Mouse (Mus musculus) ES-Bruce4 (cell line): Measurements from ENCODE around the gene Trmt61a. TPM values are rescaled to one million over a fixed set of nuclear protein-coding genes. Genes with fewer than 3 reads are reported as not detected.
A peak's percentile ranks its signal among the peaks of the same experiment; 100 is the strongest.

Experiments used
- H3K27ac ChIP-seq: 2 replicates; pipeline ENCODE4 v1.5.1; 2012; ENCODE audit warnings: low read length, inconsistent platforms; ENCODE audit not compliant: insufficient read depth
- H3K27me3 ChIP-seq: 2 replicates; pipeline ENCODE4 v1.6.1; 2012; ENCODE audit warnings: mild to moderate bottlenecking, low read length, inconsistent platforms; ENCODE audit not compliant: control insufficient read depth, poor library complexity, insufficient read depth, severe bottlenecking
- H3K36me3 ChIP-seq: 2 replicates; pipeline ENCODE4 v1.6.1; 2012; ENCODE audit warnings: inconsistent platforms, mild to moderate bottlenecking, low read length, moderate library complexity; ENCODE audit not compliant: control insufficient read depth, poor library complexity, insufficient read depth, severe bottlenecking
- H3K4me1 ChIP-seq: one replicate; pipeline ENCODE4 v1.8.1; 2011; ENCODE audit warnings: low read length; ENCODE audit not compliant: control insufficient read depth, insufficient read depth
- H3K4me3 ChIP-seq: 2 replicates; pipeline ENCODE4 v1.5.1; 2011; ENCODE audit warnings: low read depth, mild to moderate bottlenecking, low read length
- H3K9ac ChIP-seq: 2 replicates; pipeline ENCODE4 v1.6.1; 2012; ENCODE audit warnings: low read depth, mild to moderate bottlenecking, inconsistent platforms; ENCODE audit not compliant: poor library complexity, severe bottlenecking
- H3K9me3 ChIP-seq: replicated peaks from 2 replicates; pipeline ENCODE4 v1.6.1; 2012; ENCODE audit warnings: mild to moderate bottlenecking, low read length, inconsistent platforms; ENCODE audit not compliant: control insufficient read depth, poor library complexity, insufficient read depth, severe bottlenecking
- CTCF ChIP-seq: IDR thresholded peaks from one replicate; pipeline ENCODE4 v1.8.1; 2011; ENCODE audit warnings: low read depth, low read length
- EP300 ChIP-seq: IDR thresholded peaks from 2 replicates; pipeline ENCODE4 v1.6.1; 2011; ENCODE audit warnings: low read depth, low read length; ENCODE audit not compliant: insufficient read depth
- POLR2A ChIP-seq: IDR thresholded peaks from one replicate; pipeline ENCODE4 v1.8.1; 2011; ENCODE audit warnings: low read length; ENCODE audit not compliant: insufficient read depth
- polyA plus RNA-seq: library from polyadenylated mRNA; stranded (reverse); fragments of >200 nt; gene quantifications from 2 replicates; pipeline ENCODE4 v1.2.4, GENCODE M21; 2011; ENCODE audit warnings: low read depth; ENCODE audit not compliant: missing spikeins, insufficient read depth, insufficient read length

Gene Trmt61a
- polyA plus RNA-seq, 1 experiment, result 13.0 TPM

GRCm38 (mm10) chr12:111692899-111693298 is 15.0 kb downstream of the Trmt61a start:
- H3K4me3 ChIP-seq, result 0 out of 2 replicates have a peak overlapping the region, but pooled peaks have one; percentile 4
- H3K9ac ChIP-seq, result no peak overlapping the region
- H3K36me3 ChIP-seq, result no peaks in the 10 kb centered on the region
- no peak overlapping the region for H3K27ac ChIP-seq
- H3K4me1 ChIP-seq, result peaks cover 11% of the 10 kb centered on the region
- no peaks in the 10 kb centered on the region for H3K9me3 ChIP-seq
- no peak for TF ChIP-seq CTCF
- no peak for TF ChIP-seq EP300
- TF ChIP-seq POLR2A, result no peak
- no peaks in the 10 kb centered on the region for H3K27me3 ChIP-seq

DNA sequence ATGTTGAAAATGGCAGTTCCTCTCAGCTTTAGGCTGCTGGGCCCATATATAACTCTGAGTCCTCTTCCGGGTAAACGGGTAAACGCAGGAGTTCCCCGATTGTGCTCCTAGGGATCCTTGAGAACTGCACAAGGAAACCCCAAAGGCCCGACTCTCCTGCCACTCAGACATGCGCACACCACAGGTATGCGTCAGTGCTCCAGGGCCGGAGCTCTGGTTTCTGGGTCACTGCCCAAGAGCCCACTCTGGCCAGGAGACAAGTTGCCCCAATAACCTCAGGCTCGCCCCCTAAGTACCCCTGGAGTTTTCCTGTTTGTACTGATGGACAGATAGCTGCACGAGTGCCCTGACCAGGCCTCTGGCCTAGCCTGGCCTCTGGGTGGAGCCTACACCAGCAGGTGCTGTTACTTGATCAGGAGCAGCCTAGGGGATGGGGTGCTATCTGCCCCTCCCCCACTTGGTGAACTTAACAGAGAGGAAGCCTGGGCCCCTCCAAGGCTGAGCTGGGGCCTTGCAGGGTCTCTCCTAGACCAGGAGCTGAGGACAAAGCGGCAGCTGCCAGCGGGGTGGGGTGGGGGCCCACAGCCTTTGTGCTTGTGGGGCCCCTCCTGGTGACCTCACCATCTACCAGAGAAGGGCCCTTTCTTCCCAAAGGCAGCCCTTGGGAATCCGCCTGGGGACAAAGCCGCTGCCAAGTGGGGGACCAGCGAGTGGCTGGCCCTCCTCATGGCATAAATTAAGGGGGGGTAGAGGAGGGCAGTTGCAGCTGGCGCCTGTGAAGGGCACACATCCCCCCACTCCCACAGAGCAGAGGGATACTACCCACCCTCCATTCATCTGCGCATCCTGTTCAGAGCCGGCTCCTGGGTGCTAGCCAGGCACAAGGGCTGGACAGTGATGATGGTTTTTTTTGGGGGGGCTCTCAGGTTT is 15.7 kb downstream of the Trmt61a start:
- TF ChIP-seq CTCF, result no peak
- TF ChIP-seq EP300, result 0 out of 2 replicates have a peak, but pooled peaks have one; percentile 3
- TF ChIP-seq POLR2A, result no peak
- Histone ChIP-seq H3K4me3 (no peak overlapping the region), H3K27ac (no peak overlapping the region), H3K9ac (peak overlapping the region; percentile 28; the same call in 1 of the 2 replicates), H3K4me1 (peaks cover 9% of the 10 kb centered on the region), H3K9me3 (no peaks in the 10 kb centered on the region), H3K27me3 (no peaks in the 10 kb centered on the region), H3K36me3 (no peaks in the 10 kb centered on the region)

DNA sequence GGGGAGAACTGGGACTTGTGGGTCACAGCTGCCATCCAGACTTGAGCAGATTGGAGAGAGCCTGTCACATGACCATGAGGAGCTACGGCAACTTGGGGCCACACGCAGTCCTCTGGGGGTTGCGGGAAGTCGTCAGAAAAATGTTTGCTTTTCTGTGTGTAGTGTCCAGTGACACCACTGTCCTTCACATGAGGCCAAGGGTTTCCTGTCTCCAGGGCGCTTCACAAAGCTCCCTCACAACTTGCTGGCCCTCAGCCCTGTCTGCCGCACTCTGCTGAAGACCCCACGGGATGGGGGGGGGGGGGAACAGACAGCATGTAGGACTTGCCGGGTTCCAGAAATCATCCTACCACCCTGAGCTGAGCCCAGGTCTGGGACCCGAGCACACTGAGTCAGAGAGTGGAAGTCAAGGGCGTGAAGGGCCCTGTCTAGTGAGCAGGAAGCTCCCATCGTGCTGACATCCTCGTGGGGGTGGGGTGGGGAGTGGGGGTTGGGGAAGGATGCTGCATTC is 16.4 kb downstream of the Trmt61a start:
- no peak for TF ChIP-seq EP300
- TF ChIP-seq POLR2A, result no peak
- no peak for TF ChIP-seq CTCF
- H3K9ac ChIP-seq, result 0 out of 2 replicates have a peak overlapping the region, but pooled peaks have one; percentile 28
- no peak overlapping the region for H3K27ac ChIP-seq
- no peak overlapping the region for H3K4me3 ChIP-seq
- H3K36me3 ChIP-seq, result no peaks in the 10 kb centered on the region
- H3K4me1 ChIP-seq, result peaks cover 9% of the 10 kb centered on the region
- H3K9me3 ChIP-seq, result no peaks in the 10 kb centered on the region
- H3K27me3 ChIP-seq, result no peaks in the 10 kb centered on the region

DNA sequence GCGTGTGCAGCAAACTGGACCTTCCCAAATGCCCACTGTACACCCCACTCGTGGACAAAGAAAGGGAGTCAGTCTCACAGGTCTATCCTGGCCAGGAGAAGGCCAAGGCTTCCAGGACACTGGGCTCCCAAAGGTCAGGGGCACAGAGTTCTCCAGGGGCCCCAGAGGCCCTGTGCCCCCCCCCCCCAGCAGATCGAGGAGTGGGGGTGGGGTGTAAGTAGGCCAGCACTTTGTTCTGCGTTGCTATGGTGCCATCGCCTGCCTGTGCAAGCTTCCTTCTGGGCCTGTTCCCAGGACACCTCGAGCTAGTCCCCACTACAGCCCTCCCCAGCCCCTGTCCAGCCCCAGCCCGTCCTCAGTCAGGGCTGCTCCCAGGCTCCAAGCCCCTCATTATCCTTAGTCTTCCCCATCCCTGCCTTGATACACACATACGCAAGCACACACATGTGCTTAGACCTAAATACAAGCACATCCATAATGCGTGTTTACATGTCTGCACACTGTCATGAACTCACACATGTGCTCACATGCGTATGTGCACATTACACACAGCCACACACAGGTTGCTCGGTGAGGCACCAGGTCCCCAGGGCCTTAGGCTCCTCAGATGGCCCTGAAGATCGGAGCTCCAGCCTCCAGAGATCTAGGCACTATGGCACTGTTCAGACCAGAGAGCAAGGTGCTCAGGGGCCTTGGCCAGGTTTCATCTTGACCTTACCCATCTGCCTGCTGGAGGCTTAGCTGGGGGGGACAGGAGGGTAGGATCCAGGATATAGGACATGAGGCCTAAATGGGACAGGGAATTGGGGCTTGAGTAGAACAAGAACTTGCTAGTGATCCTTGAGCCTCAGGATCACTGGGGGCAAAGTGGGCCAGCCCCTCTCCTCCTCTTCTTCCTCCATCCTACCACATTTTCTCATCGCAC is 17.2 kb downstream of the Trmt61a start:
- H3K9me3 ChIP-seq, result no peaks in the 10 kb centered on the region
- no peaks in the 10 kb centered on the region for H3K36me3 ChIP-seq
- H3K4me1 ChIP-seq, result peaks cover 10% of the 10 kb centered on the region
- no peak overlapping the region for H3K27ac ChIP-seq
- H3K9ac ChIP-seq, result no peak overlapping the region
- no peak overlapping the region for H3K4me3 ChIP-seq
- H3K27me3 ChIP-seq, result no peaks in the 10 kb centered on the region
- TF ChIP-seq CTCF (no peak), POLR2A (no peak), EP300 (no peak)

GRCm38 (mm10) chr12:111696239-111696638 is 18.3 kb downstream of the Trmt61a start:
- peak; percentile 44 for TF ChIP-seq CTCF
- TF ChIP-seq EP300, result no peak
- H3K4me3 ChIP-seq, result no peak overlapping the region
- H3K27me3 ChIP-seq, result no peaks in the 10 kb centered on the region
- H3K9ac ChIP-seq, result no peak overlapping the region
- no peaks in the 10 kb centered on the region for H3K36me3 ChIP-seq
- no peaks in the 10 kb centered on the region for H3K9me3 ChIP-seq
- peaks cover 12% of the 10 kb centered on the region for H3K4me1 ChIP-seq
- H3K27ac ChIP-seq, result no peak overlapping the region
